Mouse (Mus musculus) lung, embryonic 16.5 days (tissue): Measurements from ENCODE around the gene Asb2. TPM values are rescaled to one million over a fixed set of nuclear protein-coding genes. Genes with fewer than 3 reads are reported as not detected.

ENCODE experiments used
- ATAC-seq: fragments of 200-750 bp; cut with Nextera tagmentation; 2 replicates; pipeline ENCODE4 v1.8.0; 2017; ENCODE audit warnings: low read depth, mild to moderate bottlenecking, moderate library complexity
- H3K27ac ChIP-seq: fragments of 300-500 bp; sonication (generic); 2 replicates; pipeline ENCODE4 v1.5.1; 2014; ENCODE audit warnings: mild to moderate bottlenecking, control low read depth, low read length
- H3K27me3 ChIP-seq: fragments of 300-500 bp; sonication (generic); 2 replicates; pipeline ENCODE4 v1.6.1; 2014; ENCODE audit warnings: low read depth, low read length, mixed read lengths; ENCODE audit not compliant: control insufficient read depth, insufficient read depth
- H3K36me3 ChIP-seq: fragments of 300-500 bp; sonication (generic); 2 replicates; pipeline ENCODE4 v1.6.1; 2014; ENCODE audit warnings: low read length; ENCODE audit not compliant: control insufficient read depth, insufficient read depth
- H3K4me1 ChIP-seq: fragments of 300-500 bp; sonication (generic); replicated peaks from 2 replicates; pipeline ENCODE4 v1.6.1; 2014; ENCODE audit warnings: low read length, mixed read lengths; ENCODE audit not compliant: control insufficient read depth, insufficient read depth
- H3K4me2 ChIP-seq: fragments of 300-500 bp; sonication (generic); 2 replicates; pipeline ENCODE4 v1.6.1; 2014; ENCODE audit warnings: low read depth, low read length, control low read depth
- H3K4me3 ChIP-seq: fragments of 300-500 bp; sonication (generic); 2 replicates; pipeline ENCODE4 v1.5.1; 2014; ENCODE audit warnings: mild to moderate bottlenecking, low read length, control low read depth
- H3K9ac ChIP-seq: fragments of 300-500 bp; sonication (generic); 2 replicates; pipeline ENCODE4 v1.6.1; 2014; ENCODE audit warnings: low read length, control low read depth
- H3K9me3 ChIP-seq: fragments of 300-500 bp; sonication (generic); 2 replicates; pipeline ENCODE4 v1.6.1; 2016; ENCODE audit warnings: low read length; ENCODE audit not compliant: control insufficient read depth
- WGBS: fragments of 180-500 bp; shearing (Covaris S2); extraction: QIAGEN DNeasy Blood & Tissue Kit; methylation state at CpG from one replicate; pipeline ENCODE4 v1.1.7; 2014; 5-methylcytosine and 5-hydroxymethylcytosine counted together
- polyA plus RNA-seq: library from polyadenylated mRNA; unstranded; fragments of >200 nt; fragmentation: Nextera tagmentation; extraction: Ambion mirVana; gene quantifications from 2 replicates; pipeline ENCODE4 v1.2.1, GENCODE M21; 2015

Asb2 gene
- polyA plus RNA-seq, 1 experiment from 2014 or later: 8.4 TPM

- no peaks in the 10 kb centered on the region for H3K36me3 ChIP-seq
- H3K27ac ChIP-seq: no peak overlapping the region
- WGBS: 90% methylated on average over 6 of the region's 6 CpGs
- no peak overlapping the region for H3K9ac ChIP-seq
- H3K4me1 ChIP-seq: no peaks in the 10 kb centered on the region
- no peaks in the 10 kb centered on the region for H3K27me3 ChIP-seq
- H3K4me3 ChIP-seq: no peak overlapping the region
- ATAC-seq: no peak
- H3K9me3 ChIP-seq: no peaks in the 10 kb centered on the region
- no peak overlapping the region for H3K4me2 ChIP-seq
Measured at GRCm38 (mm10) chr12:103352735-103353134, 3.1 kb downstream of the Asb2 start.

- H3K36me3 ChIP-seq: no peaks in the 10 kb centered on the region
- ATAC-seq: peak; percentile 44
- H3K27me3 ChIP-seq: no peaks in the 10 kb centered on the region
- no peaks in the 10 kb centered on the region for H3K9me3 ChIP-seq
- H3K4me3 ChIP-seq: no peak overlapping the region
- 5% methylated on average over 3 of the region's 3 CpGs for WGBS
- no peaks in the 10 kb centered on the region for H3K4me1 ChIP-seq
- no peak overlapping the region for H3K4me2 ChIP-seq
- H3K9ac ChIP-seq: no peak overlapping the region
- H3K27ac ChIP-seq: no peak overlapping the region
Measured at GRCm38 (mm10) chr12:103348506-103348905, 7.3 kb downstream of the Asb2 start.

GRCm38 (mm10) chr12:103347406-103347805 lies 8.4 kb downstream of the Asb2 start:
- no peak for ATAC-seq
- Histone ChIP-seq H3K36me3 (no peaks in the 10 kb centered on the region), H3K4me2 (no peak overlapping the region), H3K27me3 (no peaks in the 10 kb centered on the region), H3K9ac (no peak overlapping the region), H3K27ac (no peak overlapping the region), H3K9me3 (no peaks in the 10 kb centered on the region), H3K4me3 (no peak overlapping the region), H3K4me1 (no peaks in the 10 kb centered on the region)
- 32% methylated on average over 5 of the region's 5 CpGs for WGBS

- H3K9me3 ChIP-seq: no peaks in the 10 kb centered on the region
- H3K36me3 ChIP-seq: no peaks in the 10 kb centered on the region
- ATAC-seq: no peak
- no peak overlapping the region for H3K4me3 ChIP-seq
- H3K4me2 ChIP-seq: no peak overlapping the region
- no peak overlapping the region for H3K9ac ChIP-seq
- H3K4me1 ChIP-seq: no peaks in the 10 kb centered on the region
- H3K27me3 ChIP-seq: no peaks in the 10 kb centered on the region
- no peak overlapping the region for H3K27ac ChIP-seq
- WGBS: 56% methylated on average over 8 of the region's 8 CpGs
Measured at GRCm38 (mm10) chr12:103346945-103347344, 8.9 kb downstream of the Asb2 start.

GRCm38 (mm10) chr12:103344934-103345333 lies 10.9 kb downstream of the Asb2 start:
- no peaks in the 10 kb centered on the region for H3K36me3 ChIP-seq
- H3K9ac ChIP-seq: no peak overlapping the region
- H3K27me3 ChIP-seq: no peaks in the 10 kb centered on the region
- WGBS: 59% methylated on average over 7 of the region's 7 CpGs
- H3K9me3 ChIP-seq: no peaks in the 10 kb centered on the region
- H3K4me2 ChIP-seq: no peak overlapping the region
- H3K27ac ChIP-seq: no peak overlapping the region
- ATAC-seq: no peak
- no peak overlapping the region for H3K4me3 ChIP-seq
- no peaks in the 10 kb centered on the region for H3K4me1 ChIP-seq

- 65% methylated on average over 8 of the region's 8 CpGs for WGBS
- no peaks in the 10 kb centered on the region for H3K9me3 ChIP-seq
Measured at GRCm38 (mm10) chr12:103343456-103343855, 12.3 kb downstream of the Asb2 start.

GRCm38 (mm10) chr12:103341212-103341611 lies 14.6 kb downstream of the Asb2 start:
- H3K4me2 ChIP-seq: no peak overlapping the region
- H3K9ac ChIP-seq: no peak overlapping the region
- H3K27me3 ChIP-seq: no peaks in the 10 kb centered on the region
- no peaks in the 10 kb centered on the region for H3K36me3 ChIP-seq
- no peak overlapping the region for H3K4me3 ChIP-seq
- no peak for ATAC-seq
- no peak overlapping the region for H3K27ac ChIP-seq
- H3K9me3 ChIP-seq: no peaks in the 10 kb centered on the region
- 75% methylated on average over 5 of the region's 5 CpGs for WGBS
- H3K4me1 ChIP-seq: no peaks in the 10 kb centered on the region

More at GRCm38 (mm10) chr12:103343456-103343855, 12.3 kb downstream of the Asb2 start:
- ATAC-seq: 0 out of 2 replicates have a peak, but pooled peaks have one; percentile 37
- Histone ChIP-seq H3K9ac (no peak overlapping the region), H3K4me2 (no peak overlapping the region), H3K4me1 (no peaks in the 10 kb centered on the region), H3K27me3 (no peaks in the 10 kb centered on the region), H3K27ac (no peak overlapping the region), H3K4me3 (no peak overlapping the region), H3K36me3 (no peaks in the 10 kb centered on the region)

GRCm38 (mm10) chr12:103338162-103338798 lies 17.5 kb downstream of the Asb2 start:
- Histone ChIP-seq H3K4me2 (no peak overlapping the region), H3K4me3 (no peak overlapping the region), H3K36me3 (no peaks in the 10 kb centered on the region), H3K27ac (no peak overlapping the region), H3K4me1 (no peaks in the 10 kb centered on the region), H3K9me3 (no peaks in the 10 kb centered on the region), H3K27me3 (no peaks in the 10 kb centered on the region), H3K9ac (no peak overlapping the region)
- WGBS: 55% methylated on average over 14 of the region's 14 CpGs
- no peak for ATAC-seq

GRCm38 (mm10) chr12:103336766-103337165 lies 19.0 kb downstream of the Asb2 start:
- H3K9me3 ChIP-seq: no peaks in the 10 kb centered on the region
- no peaks in the 10 kb centered on the region for H3K27me3 ChIP-seq
- H3K4me2 ChIP-seq: no peak overlapping the region
- 59% methylated on average over 3 of the region's 3 CpGs for WGBS
- H3K9ac ChIP-seq: no peak overlapping the region
- H3K4me3 ChIP-seq: no peak overlapping the region
- no peak overlapping the region for H3K27ac ChIP-seq
- no peak for ATAC-seq
- H3K36me3 ChIP-seq: no peaks in the 10 kb centered on the region
- no peaks in the 10 kb centered on the region for H3K4me1 ChIP-seq

- no peaks in the 10 kb centered on the region for H3K9me3 ChIP-seq
- no peak overlapping the region for H3K27ac ChIP-seq
- H3K4me3 ChIP-seq: no peak overlapping the region
- H3K4me1 ChIP-seq: 0 out of 2 replicates have a peak, but pooled peaks cover 2% of the 10 kb centered on the region
- no peaks in the 10 kb centered on the region for H3K36me3 ChIP-seq
- no peak overlapping the region for H3K9ac ChIP-seq
- ATAC-seq: no peak
- 92% methylated on average over 15 of the region's 15 CpGs for WGBS
- H3K27me3 ChIP-seq: no peaks in the 10 kb centered on the region
- no peak overlapping the region for H3K4me2 ChIP-seq
Measured at GRCm38 (mm10) chr12:103333426-103333825, 22.4 kb downstream of the Asb2 start.
